Mouse (Mus musculus) left cerebral cortex, postnatal 36 days (tissue): ENCODE measurements at regions not wholly inside any gene's neighbourhood (a gene's known extent, or its start where the extent isn't known, plus 50 kb on each side); places are given as distances from the start of the nearest gene placed in this dataset.
A peak's percentile ranks its signal among the peaks of the same experiment; 100 is the strongest.

Source experiments
- DNase-seq, 2 experiments: peaks; one replicate each; pipeline ENCODE4 v3.0.0; 2021 to 2022; ENCODE audit warnings: low spot score in 2 of 2, mixed read lengths in 1 of 2
- intact Hi-C: fragments of 180-260 bp; cut with DNase I; formaldehyde crosslinking; loops from one replicate; pipeline ENCODE4 v1.15.1; 2025

DNA sequence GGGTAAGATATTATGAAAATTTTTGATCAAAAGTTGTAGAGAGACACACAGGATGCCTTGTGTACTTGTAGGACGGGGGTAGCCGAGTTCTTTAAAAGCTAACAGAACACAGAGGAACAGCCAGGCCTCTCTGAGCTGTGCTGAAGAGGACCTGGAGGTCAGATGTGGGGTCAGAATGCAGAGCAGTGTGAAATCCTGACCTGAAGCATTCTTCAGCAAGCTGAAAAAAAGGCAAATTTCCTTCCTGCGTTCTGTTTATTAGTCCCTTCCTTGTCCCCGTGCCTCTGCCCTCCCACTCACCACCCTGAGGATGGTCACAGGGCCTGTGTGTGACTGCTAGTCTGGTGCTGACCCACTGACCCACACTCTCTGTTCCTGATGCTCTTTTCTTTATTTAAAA is 1197.9 kb upstream of the A1bg start:
- DNase-seq = no peak
- intact Hi-C loops = no loop called here

DNA sequence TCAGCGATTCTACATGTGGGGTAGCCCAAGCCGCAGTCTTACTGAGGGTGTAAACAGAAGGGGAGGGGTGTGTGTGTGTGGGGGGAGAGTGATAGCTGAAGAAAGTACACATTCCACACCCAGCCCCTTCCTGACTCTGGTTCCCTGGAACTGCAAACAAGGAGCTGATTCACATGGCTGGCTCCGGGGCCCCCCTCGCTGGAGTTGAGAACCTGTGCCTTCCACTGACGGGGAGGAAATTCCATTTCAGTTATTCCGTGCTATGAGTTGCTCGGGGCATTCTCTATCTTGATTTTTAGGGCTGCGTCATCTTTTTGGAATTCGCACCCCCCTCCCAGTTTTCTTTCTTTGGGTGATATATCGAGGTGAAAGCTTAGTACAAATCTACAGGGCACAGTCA is 1196.2 kb upstream of the A1bg start:
- no peak for DNase-seq
- intact Hi-C loops = no loop called here

DNA sequence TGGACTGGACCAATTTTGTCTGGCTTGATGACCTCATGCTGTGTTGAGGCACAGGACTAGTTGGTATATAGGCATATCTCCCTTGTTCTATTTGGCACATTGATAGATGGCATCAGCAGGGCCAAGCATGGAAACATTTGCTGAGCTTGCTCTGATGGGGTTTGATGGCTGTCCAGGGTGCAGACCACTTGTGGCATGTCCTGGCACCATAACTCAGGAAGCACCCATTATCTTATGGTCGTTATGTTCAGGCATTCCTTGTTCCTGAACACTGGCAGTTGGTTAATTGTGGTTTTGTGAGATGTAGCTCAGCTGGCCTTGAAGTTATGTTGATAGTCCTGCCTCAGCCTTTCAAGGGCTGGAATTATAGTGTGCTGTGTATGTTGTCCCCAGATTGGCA is 1193.4 kb upstream of the A1bg start:
- intact Hi-C loops = no loop called here
- no peak for DNase-seq

DNA sequence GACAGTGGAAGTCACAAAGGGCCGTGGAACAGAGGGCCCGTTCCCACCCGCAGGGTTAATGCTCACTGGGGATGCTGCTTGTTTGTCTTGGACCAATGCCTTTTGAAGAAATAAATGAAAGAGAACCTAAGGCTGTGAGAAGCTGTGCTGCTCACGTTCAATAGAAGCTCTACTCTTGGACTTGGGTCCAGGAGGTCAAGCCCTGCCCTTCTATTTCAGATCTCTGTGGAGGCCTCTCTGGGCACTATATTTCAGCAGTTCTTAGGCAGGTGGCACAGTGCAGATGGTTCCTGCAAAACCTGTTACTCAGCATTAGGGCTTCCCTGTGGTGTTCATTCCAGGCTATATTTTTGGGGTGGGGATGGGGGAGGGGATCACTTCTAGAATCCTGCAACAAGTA is 1192.0 kb upstream of the A1bg start:
- intact Hi-C loops = no loop called here
- DNase-seq = no peak

DNA sequence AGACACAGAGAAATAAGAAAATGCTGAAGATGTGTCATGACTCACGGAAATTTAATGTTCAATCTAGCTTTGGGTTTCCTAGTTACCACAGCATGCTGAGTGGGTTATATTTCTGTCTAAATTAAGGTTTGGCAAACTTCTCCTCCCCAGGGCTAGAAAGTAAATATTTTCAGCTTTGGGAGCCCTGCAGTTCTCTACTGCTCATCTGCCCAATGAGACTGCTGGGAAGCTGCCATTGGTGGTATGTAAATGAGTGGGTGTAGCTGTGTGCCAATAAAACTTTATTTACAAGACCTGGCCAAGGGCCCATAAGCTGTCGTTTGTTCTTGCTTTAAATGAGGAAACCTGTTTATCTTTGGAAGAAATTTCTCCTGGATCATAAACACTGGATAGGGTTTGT is 1189.3 kb upstream of the A1bg start:
- intact Hi-C loops = no loop called here
- peak; percentile 17 for DNase-seq

DNA sequence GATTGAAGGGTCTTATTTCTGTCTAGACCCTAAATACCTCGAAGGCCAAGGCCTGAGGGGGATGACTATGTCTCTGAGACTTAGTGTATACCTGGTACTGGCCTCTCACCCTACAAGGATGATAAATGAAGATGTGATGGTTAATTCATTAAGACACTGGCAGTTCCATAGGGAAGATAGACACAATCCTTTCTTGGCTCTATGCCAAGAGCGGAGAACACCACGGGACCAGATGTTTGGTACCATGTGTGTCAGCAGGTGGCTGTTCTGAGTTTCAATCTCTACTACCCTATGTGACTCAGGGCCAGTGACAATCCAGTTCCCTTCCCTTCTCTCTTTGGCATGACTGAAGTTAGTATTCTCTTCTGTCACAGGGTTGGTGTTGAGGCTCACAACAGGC is 1185.2 kb upstream of the A1bg start:
- no peak for DNase-seq
- intact Hi-C loops = no loop called here

DNA sequence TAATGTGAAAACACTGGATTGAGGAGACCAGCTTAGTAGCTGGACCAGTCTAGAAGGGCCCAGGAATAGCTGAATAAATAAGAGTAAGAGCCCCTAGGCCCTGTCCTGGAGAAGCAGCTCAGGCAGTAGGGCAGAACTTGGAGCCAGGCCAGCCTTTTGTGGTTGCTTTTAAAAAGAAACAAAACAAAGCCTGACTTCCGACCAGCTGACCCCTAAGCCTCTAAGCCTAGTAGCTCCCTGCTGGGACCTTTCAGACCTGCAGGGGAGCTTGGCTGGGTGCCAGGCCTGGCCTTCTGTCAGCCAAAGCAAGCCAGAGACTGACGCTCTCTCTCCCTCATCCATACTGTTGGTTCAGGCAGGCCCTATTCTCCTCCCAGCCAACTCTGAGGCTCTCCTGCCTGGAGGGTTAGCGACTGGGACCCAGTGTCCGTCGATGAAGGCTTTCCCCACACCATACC is 1183.7 kb upstream of the A1bg start:
- intact Hi-C loops = no loop called here
- peak; percentile 51 to 52 for DNase-seq

DNA sequence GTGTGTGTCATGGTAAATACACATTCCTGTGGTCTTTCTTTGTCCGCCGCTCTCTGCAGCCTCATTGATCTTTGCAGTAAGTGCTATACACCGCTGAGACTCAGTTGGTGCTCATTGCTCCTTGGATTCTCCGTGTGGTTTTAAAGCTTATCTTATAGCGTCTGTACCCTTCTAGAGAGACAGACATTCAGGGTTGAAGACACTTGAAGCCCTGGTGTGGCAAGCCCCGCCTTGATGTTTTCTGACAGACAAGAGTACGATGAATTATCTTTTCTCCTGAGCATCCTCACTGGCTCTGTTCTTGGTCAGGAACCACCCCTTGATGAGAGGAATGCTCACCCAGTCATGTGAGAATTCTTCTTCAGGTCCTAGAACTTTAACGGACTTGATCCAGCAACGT is 1182.7 kb upstream of the A1bg start:
- intact Hi-C loops = no loop called here
- no peak for DNase-seq

DNA sequence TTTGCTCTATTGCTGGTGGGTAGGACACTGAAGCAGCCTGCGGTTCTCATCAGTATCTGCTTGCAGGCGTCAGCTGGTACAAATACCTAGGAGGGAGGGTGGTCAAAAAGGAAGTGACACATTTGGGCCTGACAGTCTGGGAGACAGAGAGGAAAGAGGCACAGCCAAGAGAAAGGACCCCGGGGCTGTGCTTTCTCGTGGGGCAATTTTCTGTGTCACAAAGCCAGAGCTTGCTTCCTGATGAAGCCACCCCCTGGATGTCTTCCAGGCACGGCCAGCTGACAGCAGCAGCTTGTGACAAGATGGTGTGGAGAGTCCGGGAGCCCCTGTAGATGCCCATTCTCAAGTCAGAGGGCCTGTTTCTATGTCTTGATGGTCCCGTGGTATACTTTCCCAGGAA is 1181.8 kb upstream of the A1bg start:
- intact Hi-C loops = no loop called here
- DNase-seq = no peak

DNA sequence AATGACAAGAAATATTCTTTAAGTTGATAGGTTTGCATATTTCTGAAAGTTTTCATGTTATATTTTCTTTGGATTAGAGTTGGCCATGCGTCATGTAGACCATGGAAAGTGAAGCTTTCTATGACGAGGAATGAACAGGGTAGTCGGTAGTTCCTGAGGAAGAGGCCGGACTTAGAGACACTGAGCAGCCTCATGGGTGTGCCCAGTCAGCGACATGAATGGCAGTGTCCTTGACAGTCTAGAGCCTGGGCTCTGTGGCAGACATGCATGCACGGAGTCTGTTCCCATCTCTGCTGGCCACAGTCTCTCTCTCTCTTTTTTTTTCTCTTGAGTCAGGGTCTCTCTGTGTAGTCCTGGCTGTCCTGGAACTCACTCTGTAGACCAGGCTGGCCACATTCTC is 1176.9 kb upstream of the A1bg start:
- intact Hi-C loops = no loop called here
- no peak for DNase-seq

DNA sequence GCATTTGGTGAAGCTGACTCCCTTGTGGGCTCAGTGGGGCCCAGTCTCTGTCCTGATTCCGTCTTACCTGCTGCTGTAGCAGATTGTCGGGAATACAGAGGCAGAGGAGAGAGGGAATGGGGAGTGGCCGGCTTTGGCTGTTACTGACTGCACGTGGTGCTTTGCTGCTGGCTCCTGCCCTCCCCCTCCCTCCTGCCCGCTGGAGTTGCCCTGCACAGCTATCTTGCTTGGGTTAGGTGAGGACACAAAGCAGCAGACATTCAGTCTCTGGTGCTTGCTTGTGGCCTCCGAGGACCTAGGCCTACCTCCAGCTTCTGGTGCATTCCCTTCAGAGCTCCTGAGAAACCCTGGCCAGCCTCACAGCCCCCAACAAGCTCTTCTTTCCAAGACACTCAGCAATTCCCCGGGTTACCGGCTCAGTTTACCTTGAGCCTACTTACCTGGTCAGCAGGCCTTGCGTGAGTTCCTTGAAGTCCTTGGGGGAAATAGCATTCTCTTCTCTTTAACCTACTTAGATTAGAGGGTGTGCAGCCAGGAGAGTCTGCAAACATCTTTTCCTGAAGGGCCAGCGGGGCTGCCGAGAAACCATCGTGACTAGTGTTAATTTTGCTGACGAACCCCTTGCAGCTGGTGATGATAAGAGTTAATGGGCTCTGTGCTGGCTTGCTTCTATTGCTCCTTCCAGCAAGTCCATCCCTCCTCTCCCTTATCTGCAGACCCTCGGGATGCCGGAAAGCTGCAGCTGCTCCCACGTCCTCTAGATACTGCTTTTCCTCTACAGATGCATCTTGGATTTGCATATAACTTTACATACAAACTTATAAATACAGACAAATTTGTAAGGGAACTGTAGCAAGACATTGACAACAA is 1176.2 kb upstream of the A1bg start:
- intact Hi-C loops = no loop called here
- no peak for DNase-seq

DNA sequence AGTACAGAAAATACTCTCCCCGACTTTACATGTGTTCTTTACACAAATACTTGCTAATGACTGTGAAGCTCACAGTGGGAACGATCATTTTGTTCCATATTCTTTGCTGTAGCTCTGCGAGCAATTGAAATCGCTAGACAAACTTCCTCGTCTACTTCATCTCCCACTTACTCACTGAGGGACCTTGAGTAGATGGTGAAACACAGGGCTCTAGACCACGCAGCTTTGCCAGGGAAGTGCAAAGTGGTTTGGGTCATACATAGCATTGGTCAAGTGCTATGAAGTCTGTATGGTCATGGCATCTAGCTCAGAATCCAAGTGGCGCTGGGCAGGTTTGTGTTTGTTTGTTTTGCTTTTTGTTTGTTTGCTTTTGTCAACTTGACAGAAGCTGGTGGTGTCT is 1174.0 kb upstream of the A1bg start:
- no peak for DNase-seq
- intact Hi-C loops = no loop called here

DNA sequence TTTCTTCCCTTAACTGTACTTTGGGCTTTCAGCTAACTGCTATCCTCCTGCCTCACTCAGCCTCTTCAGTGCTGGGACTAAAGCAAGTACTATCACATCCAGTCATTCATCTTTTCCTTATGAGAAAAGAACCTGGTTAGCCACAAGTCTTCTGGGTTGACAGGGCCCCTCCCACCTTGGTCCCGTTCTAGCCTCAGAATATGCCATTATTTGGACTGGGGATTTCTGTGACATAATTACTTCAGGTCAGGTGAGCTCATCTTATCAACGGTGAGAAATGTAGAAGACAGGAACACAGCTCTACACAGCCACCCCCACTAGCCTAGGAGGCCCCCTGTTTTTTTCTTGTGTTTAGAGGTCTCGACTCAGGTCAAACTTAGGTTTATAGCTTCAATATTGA is 1172.4 kb upstream of the A1bg start:
- no peak for DNase-seq
- intact Hi-C loops = no loop called here

DNA sequence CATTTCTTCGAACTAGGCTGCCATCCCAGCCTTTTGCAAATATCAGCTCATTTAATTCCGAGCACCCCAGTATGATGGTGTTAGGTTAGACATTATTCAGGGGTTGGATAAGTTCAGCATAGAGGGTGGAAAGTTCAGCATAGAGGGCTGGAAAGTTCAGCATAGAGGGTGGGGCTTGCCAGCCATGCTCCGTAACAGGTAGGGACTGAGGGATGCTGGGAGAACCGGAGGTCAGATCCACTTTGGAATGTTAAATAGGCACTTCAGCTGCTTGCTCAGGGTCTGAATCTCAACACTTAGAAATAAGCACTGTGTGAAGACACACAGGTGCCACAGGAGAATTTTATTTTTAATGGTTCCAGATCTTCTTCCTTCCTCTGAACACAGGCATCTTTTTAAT is 1170.9 kb upstream of the A1bg start:
- no peak for DNase-seq
- intact Hi-C loops = no loop called here

DNA sequence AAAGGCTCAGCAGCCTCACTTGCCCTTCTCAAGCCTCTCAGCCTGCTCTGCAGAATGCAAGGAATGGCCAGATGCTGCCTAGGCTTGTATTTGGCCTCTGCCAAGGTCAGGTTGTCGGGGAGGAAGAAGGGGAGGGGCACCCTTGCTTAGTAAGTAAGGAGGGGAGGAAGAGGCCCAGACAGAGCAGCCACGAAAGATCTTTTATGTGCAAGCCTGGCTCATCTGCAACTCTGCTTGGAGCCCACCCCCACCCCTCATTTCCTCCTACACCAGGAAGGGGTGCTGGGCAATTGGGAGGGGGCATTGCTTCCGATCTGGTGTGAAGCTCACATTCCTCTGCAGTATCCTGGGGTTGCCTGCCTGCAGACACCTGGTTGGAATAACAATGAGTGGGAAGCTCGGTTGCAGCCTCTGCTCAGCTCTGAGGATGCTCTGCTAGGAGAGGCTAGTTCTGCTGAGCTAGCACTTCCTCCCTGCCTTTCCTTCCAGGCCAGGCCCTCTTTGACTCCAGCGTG is 1169.9 kb upstream of the A1bg start:
- no peak for DNase-seq
- intact Hi-C loops = no loop called here

DNA sequence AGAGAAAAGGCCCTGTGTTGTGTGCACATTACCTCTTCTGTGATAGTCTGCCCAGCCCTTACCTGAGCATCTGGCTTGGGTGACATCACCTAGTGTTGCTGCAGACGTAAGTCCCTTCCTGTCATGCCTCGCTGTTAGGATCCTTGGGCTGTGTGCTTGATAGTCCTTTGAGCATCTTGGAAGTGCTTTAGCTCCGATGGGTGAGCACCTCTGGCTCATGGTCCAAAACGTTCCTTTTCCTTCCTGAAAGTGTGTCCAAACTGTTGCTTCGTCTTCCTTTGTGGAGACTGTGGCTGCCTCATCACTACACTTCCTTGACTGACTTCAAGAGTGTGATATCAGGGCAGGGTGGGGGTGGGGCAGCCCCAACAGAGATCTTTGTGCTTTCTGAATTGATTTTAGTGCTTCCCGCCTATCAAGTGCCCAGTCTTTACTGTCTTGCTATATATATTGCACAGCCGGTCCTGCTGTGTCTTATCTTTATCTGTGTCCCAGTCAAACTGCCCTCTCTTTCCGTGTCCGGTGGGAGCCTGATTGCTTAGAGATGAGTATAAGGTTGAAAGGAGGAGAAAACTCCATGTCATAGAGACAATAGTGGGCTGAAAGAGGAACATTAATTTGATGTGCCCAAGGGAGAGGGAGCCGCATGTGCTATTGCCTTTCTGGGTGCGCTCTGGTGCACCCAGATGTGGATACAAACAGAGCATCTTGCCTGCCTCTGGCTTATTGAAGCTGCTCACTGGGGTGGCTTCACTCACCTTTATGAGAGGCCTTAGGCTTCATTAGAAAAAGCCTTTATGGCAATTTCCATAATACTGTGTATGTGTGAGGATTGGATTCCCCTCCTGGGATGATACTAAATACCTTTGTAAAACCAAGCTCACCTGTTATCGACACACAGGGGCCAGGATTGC is 1169.2 kb upstream of the A1bg start:
- intact Hi-C loops = no loop called here
- no peak for DNase-seq

DNA sequence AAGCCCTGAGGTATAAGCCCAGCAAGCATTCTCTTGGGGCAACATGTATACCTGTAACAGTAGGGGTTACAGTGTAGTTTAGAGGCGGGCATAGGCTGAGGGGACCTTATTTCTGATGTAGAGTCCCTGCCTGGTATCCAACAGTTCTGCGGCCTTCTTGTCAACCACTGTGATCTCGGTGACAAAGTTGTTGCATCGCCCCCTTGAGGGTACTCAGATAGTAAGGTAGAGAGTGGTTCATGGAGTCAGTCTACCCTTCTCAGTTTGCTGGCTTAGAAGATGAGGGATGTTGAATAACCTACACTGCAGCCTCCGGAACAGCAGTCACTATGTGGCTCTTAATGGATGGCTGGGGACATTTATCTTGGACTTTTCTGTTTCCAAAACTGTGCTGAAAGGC is 1168.3 kb upstream of the A1bg start:
- no peak for DNase-seq
- intact Hi-C loops = no loop called here

DNA sequence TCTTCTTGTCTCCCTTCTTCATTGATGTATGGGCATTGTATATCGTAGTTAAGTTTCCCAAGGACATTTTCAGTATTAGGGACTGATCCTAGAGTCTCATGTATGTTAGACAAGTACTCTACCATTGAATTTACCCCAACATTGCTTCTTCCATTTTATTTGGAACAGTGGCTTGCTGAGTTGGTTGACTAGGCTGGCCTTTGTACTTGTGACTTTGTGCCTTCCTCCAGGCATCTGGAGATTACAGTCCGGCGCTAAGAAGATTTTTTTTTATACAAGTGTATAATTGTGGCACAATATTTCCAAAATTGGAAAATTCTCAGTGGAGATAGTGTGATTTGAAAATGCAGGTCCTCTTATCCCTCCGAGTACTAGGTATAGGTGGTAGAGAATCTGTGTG is 1165.5 kb upstream of the A1bg start:
- DNase-seq = no peak
- intact Hi-C loops = no loop called here

DNA sequence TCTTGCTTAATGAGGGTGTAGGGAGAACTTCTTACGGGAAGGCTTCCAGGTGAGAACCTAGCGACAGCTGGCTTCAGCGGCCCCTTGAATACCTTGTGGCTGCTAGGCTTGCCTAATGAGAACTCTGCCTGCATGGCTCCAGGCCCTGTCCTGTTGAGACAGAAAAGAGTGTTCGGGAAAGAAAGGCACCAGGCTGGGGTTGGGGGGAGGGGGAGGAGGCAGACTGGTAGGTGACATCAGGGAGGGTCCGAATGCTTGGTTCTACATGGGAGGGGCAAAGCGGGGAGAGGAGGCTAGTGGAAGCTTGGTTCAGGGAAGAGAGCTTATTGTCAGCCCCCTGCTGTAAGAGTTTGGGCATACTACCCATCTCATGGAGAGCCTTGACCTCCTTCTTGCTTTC is 1164.9 kb upstream of the A1bg start:
- intact Hi-C loops = no loop called here
- no peak for DNase-seq

DNA sequence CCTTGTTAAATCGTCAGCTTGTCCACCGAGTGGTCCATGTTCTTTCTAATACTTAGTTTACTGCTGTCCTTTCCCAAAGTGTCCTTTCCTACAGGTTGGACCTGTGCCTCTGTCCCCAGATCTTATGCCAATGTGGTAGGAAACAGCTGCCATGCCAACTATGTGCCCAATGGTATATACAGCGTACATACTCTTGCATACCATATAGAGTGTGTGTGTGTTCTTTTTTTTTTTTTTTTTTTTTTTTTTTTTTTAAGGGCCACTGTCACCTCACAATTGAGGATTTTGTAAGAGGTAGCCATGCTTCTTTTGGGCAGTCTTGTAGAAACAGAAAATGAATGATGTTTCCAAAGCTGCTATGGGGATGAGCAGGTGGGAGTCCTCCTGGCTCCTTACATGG is 1163.2 kb upstream of the A1bg start:
- intact Hi-C loops = no loop called here
- DNase-seq = no peak

DNA sequence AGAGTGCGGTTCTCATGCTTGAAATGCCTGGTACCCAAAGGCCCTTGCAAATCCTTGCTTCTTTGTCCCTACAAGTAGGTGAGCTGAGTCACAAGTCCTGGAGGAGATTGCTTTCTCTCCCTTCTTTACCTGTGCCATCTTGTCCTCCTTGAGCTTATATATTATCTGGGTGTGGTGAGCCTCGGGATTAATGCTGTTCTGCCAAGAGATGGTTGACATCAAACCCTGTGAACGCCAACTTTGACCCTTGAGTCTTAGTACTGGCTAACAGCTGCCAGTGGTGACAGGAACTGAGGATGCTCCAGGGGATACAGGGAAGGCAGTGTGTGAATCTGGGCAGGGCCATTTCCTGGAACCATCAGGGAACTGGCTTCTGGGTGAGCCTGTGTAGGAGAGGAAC is 1160.5 kb upstream of the A1bg start:
- no peak for DNase-seq
- intact Hi-C loops = no loop called here
